Mouse (Mus musculus): Measurements from ENCODE around the gene Serhl.

DNA sequence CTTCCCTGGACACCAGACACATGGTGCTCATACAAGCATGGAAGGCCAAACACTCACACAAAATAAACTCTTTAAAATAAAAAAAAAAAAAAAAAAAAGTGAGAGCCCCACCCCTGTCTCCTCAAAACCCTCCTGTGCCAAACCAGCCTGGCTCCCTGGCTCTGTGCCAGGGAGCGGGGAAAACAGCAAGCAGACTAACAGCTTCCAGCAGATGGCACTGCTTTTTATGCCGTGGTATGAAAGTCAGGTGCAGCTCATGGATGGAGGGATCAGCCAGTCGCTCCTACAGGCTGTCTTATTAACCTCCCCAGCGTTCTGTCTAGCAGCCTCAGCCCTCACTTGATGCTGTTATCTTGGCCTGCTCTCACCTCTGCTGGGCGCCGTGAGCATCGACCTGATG, 29.1 kb downstream of the Serhl start:
- TF ChIP-seq POLR2A (IDR thresholded peaks at IDR 0.05; ENCODE audit: insufficient read depth, low read depth, low read length) (no peak), EP300 (IDR thresholded peaks at IDR 0.05; ENCODE audit: insufficient read depth, low read depth, low read length) (no peak), CTCF (IDR thresholded peaks at IDR 0.05) (peak; percentile 55)

Measured in heart, adult 2 months (tissue).